Mouse (Mus musculus): ENCODE results near the gene Fam129c.
A peak's percentile ranks its signal among the peaks of the same experiment; 100 is the strongest.

- TF ChIP-seq CTCF (IDR thresholded peaks at IDR 0.05; ENCODE audit: extremely low read depth, insufficient read length, insufficient replicate concordance, low read depth, low read length): peak; percentile 98
- TF ChIP-seq POLR2A (IDR thresholded peaks at IDR 0.05; ENCODE audit: low read depth, low read length): no peak
Observed at GRCm38 (mm10) chr8:71595862-71596261, 1.6 kb upstream of the Fam129c start.
